Mouse (Mus musculus) C2C12 (cell line): ENCODE results near the gene Gm49395.

Experiments used
- CEBPB ChIP-seq: IDR thresholded peaks from one replicate; pipeline ENCODE4 v1.6.1; 2011; ENCODE audit warnings: low read depth, mild to moderate bottlenecking, control low read depth, moderate library complexity
- CTCF ChIP-seq: IDR thresholded peaks from one replicate; pipeline ENCODE4 v1.5.1; 2011; ENCODE audit not compliant: control insufficient read depth, insufficient read depth, insufficient read length
- FOSL1 ChIP-seq: IDR thresholded peaks from one replicate; pipeline ENCODE4 v1.8.0; 2011; ENCODE audit warnings: mild to moderate bottlenecking, low read length; ENCODE audit not compliant: poor library complexity, insufficient read depth, severe bottlenecking

- TF ChIP-seq CTCF (no peak), FOSL1 (no peak), CEBPB (no peak)
Observed at GRCm38 (mm10) chr13:115071431-115071830, 30.3 kb downstream of the Gm49395 start.
